Mouse (Mus musculus): Measurements from ENCODE around the gene Tnni3k. TPM values are rescaled to one million over a fixed set of nuclear protein-coding genes. Genes with fewer than 3 reads are reported as not detected.

Tnni3k gene
- polyA plus RNA-seq, 1 experiment from 2014 or later: 0.26 TPM

- H3K9me3 ChIP-seq: no peaks in the 10 kb centered on the region
- no peak overlapping the region for H3K27ac ChIP-seq
- no peaks in the 10 kb centered on the region for H3K27me3 ChIP-seq
- H3K9ac ChIP-seq: no peak overlapping the region
- H3K4me3 ChIP-seq: no peak overlapping the region
- no peak overlapping the region for H3K4me2 ChIP-seq
- no peaks in the 10 kb centered on the region for H3K4me1 ChIP-seq (replicated peaks)
- ATAC-seq (ENCODE audit: low FRiP score): no peak
- H3K36me3 ChIP-seq: no peaks in the 10 kb centered on the region
- 80% methylated on average over 7 of the region's 7 CpGs for WGBS
Measured at GRCm38 (mm10) chr3:155034323-155034722, 20.9 kb downstream of the Tnni3k start.

- Histone ChIP-seq H3K27me3 (no peaks in the 10 kb centered on the region), H3K27ac (no peak overlapping the region), H3K4me3 (no peak overlapping the region), H3K9ac (no peak overlapping the region), H3K4me2 (no peak overlapping the region), H3K36me3 (no peaks in the 10 kb centered on the region), H3K4me1 (replicated peaks) (no peaks in the 10 kb centered on the region), H3K9me3 (no peaks in the 10 kb centered on the region)
- no peak for ATAC-seq (ENCODE audit: low FRiP score)
- WGBS: 92% methylated on average over 9 of the region's 9 CpGs
Measured at GRCm38 (mm10) chr3:155030200-155030599, 25.0 kb downstream of the Tnni3k start.

- H3K4me1 ChIP-seq (replicated peaks): no peaks in the 10 kb centered on the region
- ATAC-seq (ENCODE audit: low FRiP score): no peak
- H3K27me3 ChIP-seq: no peaks in the 10 kb centered on the region
- H3K36me3 ChIP-seq: no peaks in the 10 kb centered on the region
- WGBS: 84% methylated on average over 4 of the region's 4 CpGs
- H3K9ac ChIP-seq: no peak overlapping the region
- H3K9me3 ChIP-seq: no peaks in the 10 kb centered on the region
- H3K4me2 ChIP-seq: no peak overlapping the region
- no peak overlapping the region for H3K27ac ChIP-seq
- no peak overlapping the region for H3K4me3 ChIP-seq
Measured at GRCm38 (mm10) chr3:155002781-155003180, 52.4 kb downstream of the Tnni3k start.

GRCm38 (mm10) chr3:155001056-155001455 lies 54.2 kb downstream of the Tnni3k start:
- Histone ChIP-seq H3K4me1 (replicated peaks) (no peaks in the 10 kb centered on the region), H3K36me3 (no peaks in the 10 kb centered on the region), H3K9ac (no peak overlapping the region), H3K4me3 (no peak overlapping the region), H3K9me3 (no peaks in the 10 kb centered on the region), H3K4me2 (no peak overlapping the region), H3K27me3 (no peaks in the 10 kb centered on the region), H3K27ac (no peak overlapping the region)
- ATAC-seq (ENCODE audit: low FRiP score): no peak

GRCm38 (mm10) chr3:154992678-154993077 lies 62.5 kb downstream of the Tnni3k start:
- no peaks in the 10 kb centered on the region for H3K27me3 ChIP-seq
- no peak overlapping the region for H3K4me2 ChIP-seq
- no peaks in the 10 kb centered on the region for H3K4me1 ChIP-seq (replicated peaks)
- ATAC-seq (ENCODE audit: low FRiP score): no peak
- no peak overlapping the region for H3K27ac ChIP-seq
- no peaks in the 10 kb centered on the region for H3K36me3 ChIP-seq
- no peak overlapping the region for H3K9ac ChIP-seq
- no peaks in the 10 kb centered on the region for H3K9me3 ChIP-seq
- no peak overlapping the region for H3K4me3 ChIP-seq

GRCm38 (mm10) chr3:154979101-154979500 lies 76.1 kb downstream of the Tnni3k start:
- Histone ChIP-seq H3K9ac (no peak overlapping the region), H3K4me2 (no peak overlapping the region), H3K27ac (no peak overlapping the region), H3K36me3 (no peaks in the 10 kb centered on the region), H3K9me3 (no peaks in the 10 kb centered on the region), H3K4me3 (no peak overlapping the region), H3K27me3 (no peaks in the 10 kb centered on the region), H3K4me1 (replicated peaks) (no peaks in the 10 kb centered on the region)
- WGBS: 86% methylated on average over 7 of the region's 7 CpGs
- no peak for ATAC-seq (ENCODE audit: low FRiP score)

DNA sequence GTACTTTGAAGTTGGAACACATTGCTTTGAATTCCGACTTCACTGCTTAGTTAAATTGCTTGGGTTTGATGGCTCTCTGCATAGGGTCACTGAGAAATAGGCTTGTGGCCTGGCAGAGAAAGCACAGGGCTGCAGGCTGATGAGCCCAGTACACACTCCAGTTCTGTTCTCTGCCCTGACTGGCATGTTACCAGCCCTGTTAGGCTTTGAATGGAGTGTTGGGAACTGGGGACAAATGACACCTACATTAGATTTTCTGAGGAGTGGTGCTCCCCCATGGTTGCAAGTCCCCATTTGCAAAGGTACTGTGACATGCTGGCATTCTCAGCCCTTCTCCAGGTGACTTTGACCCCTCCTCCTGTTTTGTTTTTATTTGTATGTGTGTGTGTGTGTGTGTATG lies 83.6 kb downstream of the Tnni3k start:
- Histone ChIP-seq H3K27ac (no peak overlapping the region), H3K9ac (no peak overlapping the region), H3K4me1 (replicated peaks) (no peaks in the 10 kb centered on the region), H3K4me2 (no peak overlapping the region), H3K36me3 (no peaks in the 10 kb centered on the region), H3K27me3 (no peaks in the 10 kb centered on the region), H3K4me3 (no peak overlapping the region), H3K9me3 (no peaks in the 10 kb centered on the region)
- WGBS: 83% methylated on average over 1 of the region's 1 CpGs
- ATAC-seq (ENCODE audit: low FRiP score): no peak

GRCm38 (mm10) chr3:154970981-154971380 lies 84.2 kb downstream of the Tnni3k start:
- no peaks in the 10 kb centered on the region for H3K9me3 ChIP-seq
- no peak overlapping the region for H3K4me2 ChIP-seq
- ATAC-seq (ENCODE audit: low FRiP score): no peak
- 94% methylated on average over 2 of the region's 2 CpGs for WGBS
- H3K9ac ChIP-seq: no peak overlapping the region
- no peaks in the 10 kb centered on the region for H3K36me3 ChIP-seq
- H3K4me3 ChIP-seq: no peak overlapping the region
- H3K27me3 ChIP-seq: no peaks in the 10 kb centered on the region
- no peaks in the 10 kb centered on the region for H3K4me1 ChIP-seq (replicated peaks)
- no peak overlapping the region for H3K27ac ChIP-seq

GRCm38 (mm10) chr3:154961284-154961683 lies 93.9 kb downstream of the Tnni3k start:
- Histone ChIP-seq H3K36me3 (no peaks in the 10 kb centered on the region), H3K27ac (peak overlapping the region; percentile 14; the same call in 1 of the 2 replicates), H3K4me1 (replicated peaks) (peaks cover 4% of the 10 kb centered on the region; the same call in 1 of the 2 replicates), H3K9me3 (no peaks in the 10 kb centered on the region), H3K4me3 (no peak overlapping the region), H3K4me2 (no peak overlapping the region), H3K27me3 (no peaks in the 10 kb centered on the region), H3K9ac (no peak overlapping the region)
- WGBS: 59% methylated on average over 3 of the region's 3 CpGs
- ATAC-seq (ENCODE audit: low FRiP score): peak; percentile 82

DNA sequence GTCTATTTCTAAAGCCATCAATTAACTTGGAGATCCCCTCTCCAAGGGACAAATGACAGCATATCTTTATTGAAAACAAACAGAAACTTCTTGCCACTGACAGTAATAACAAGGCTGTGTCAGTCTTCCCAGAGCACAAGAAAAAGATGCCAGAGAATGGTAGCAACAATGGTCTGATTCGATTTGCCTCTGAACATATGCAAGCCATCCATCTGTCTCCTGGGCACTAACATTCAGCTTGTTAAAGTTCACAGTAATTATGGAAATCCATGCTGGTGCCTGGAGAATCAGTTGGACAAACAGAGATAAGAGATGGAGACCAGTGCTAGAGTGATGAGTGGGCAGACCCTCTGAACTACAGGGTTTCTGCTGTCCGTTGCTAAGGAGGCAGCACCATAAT lies 102.1 kb downstream of the Tnni3k start:
- Histone ChIP-seq H3K27me3 (no peaks in the 10 kb centered on the region), H3K36me3 (no peaks in the 10 kb centered on the region), H3K4me1 (replicated peaks) (no peaks in the 10 kb centered on the region), H3K9me3 (no peaks in the 10 kb centered on the region), H3K27ac (no peak overlapping the region), H3K4me2 (no peak overlapping the region), H3K4me3 (no peak overlapping the region), H3K9ac (no peak overlapping the region)
- ATAC-seq (ENCODE audit: low FRiP score): no peak
- 48% methylated on average over 2 of the region's 2 CpGs for WGBS

DNA sequence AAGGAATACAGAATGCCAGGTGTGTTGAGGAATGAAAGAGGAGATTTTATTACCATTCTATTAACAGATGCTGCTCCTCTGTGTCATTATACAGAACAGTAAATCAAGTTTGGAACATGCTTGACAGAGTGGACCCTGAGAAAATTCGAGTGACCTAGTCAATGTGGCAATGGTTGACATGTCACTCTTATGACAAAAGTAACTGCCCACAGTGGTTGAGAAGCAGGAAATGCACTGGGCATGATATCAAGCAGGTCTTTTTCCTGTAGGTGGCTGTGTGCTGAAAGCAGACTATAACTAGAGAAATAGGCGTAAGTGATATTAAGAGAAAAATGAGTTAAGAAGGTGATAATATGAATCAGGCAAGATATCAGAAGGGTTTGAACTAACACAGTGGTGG lies 105.7 kb downstream of the Tnni3k start:
- Histone ChIP-seq H3K27ac (no peak overlapping the region), H3K36me3 (no peaks in the 10 kb centered on the region), H3K27me3 (no peaks in the 10 kb centered on the region), H3K9ac (no peak overlapping the region), H3K4me2 (no peak overlapping the region), H3K4me3 (no peak overlapping the region), H3K9me3 (no peaks in the 10 kb centered on the region), H3K4me1 (replicated peaks) (no peaks in the 10 kb centered on the region)
- no peak for ATAC-seq (ENCODE audit: low FRiP score)
- 77% methylated on average over 2 of the region's 2 CpGs for WGBS

- no peaks in the 10 kb centered on the region for H3K4me1 ChIP-seq (replicated peaks)
- no peak overlapping the region for H3K4me3 ChIP-seq
- 75% methylated on average over 6 of the region's 6 CpGs for WGBS
- no peak overlapping the region for H3K4me2 ChIP-seq
- no peak overlapping the region for H3K27ac ChIP-seq
- no peaks in the 10 kb centered on the region for H3K27me3 ChIP-seq
- no peak for ATAC-seq (ENCODE audit: low FRiP score)
- no peaks in the 10 kb centered on the region for H3K9me3 ChIP-seq
- H3K9ac ChIP-seq: no peak overlapping the region
- no peaks in the 10 kb centered on the region for H3K36me3 ChIP-seq
Measured at GRCm38 (mm10) chr3:154945688-154946161, 109.5 kb downstream of the Tnni3k start.

- ATAC-seq (ENCODE audit: low FRiP score): peak; percentile 54; the same call in 1 of the 2 replicates
- no peak overlapping the region for H3K4me3 ChIP-seq
- peak overlapping the region; percentile 29; the same call in 1 of the 2 replicates for H3K4me2 ChIP-seq
- H3K27me3 ChIP-seq: no peaks in the 10 kb centered on the region
- H3K27ac ChIP-seq: peak overlapping the region; percentile 36
- H3K36me3 ChIP-seq: no peaks in the 10 kb centered on the region
- peaks cover 4% of the 10 kb centered on the region for H3K4me1 ChIP-seq (replicated peaks)
- no peak overlapping the region for H3K9ac ChIP-seq
- 38% methylated on average over 8 of the region's 8 CpGs for WGBS
- no peaks in the 10 kb centered on the region for H3K9me3 ChIP-seq
Measured at GRCm38 (mm10) chr3:154927757-154928156, 127.5 kb downstream of the Tnni3k start.

Data from hindbrain, embryonic 13.5 days (tissue).